Mouse (Mus musculus): ENCODE results near the gene Sorcs2. TPM values are rescaled to one million over a fixed set of nuclear protein-coding genes. Genes with fewer than 3 reads are reported as not detected.

Gene Sorcs2
- polyA plus RNA-seq, 1 experiment: 2.3 TPM

DNA sequence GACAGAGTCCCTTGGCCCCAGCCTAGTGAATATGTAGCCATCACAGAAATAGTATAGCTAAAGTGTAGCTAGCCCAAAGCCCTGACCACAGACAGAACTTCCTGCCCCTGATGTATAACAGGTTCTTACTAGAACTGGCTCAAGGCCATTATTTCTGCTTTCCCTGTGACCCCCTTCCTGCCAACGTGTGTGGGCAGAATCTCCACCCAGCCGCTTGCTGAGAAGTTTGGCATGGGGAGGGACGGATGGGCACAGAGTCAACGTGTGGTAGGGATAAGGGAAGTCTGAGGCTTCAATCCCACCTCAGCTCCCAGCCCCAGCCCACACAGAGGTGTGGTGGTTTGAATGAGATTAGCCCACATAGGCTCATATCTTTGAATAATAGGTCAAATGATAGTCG lies 26.2 kb downstream of the Sorcs2 start:
- WGBS: 32% methylated on average over 5 of the region's 5 CpGs
- Histone ChIP-seq H3K4me1 (ENCODE audit: control insufficient read depth, insufficient read depth, insufficient read length) (peaks cover 45% of the 10 kb centered on the region; the same call in 1 of the 2 replicates), H3K27ac (ENCODE audit: insufficient read depth, low read length) (no peak overlapping the region), H3K4me3 (ENCODE audit: extremely low read depth, insufficient read depth, insufficient read length) (no peak overlapping the region), H3K36me3 (ENCODE audit: control insufficient read depth, insufficient read depth, low read length) (no peaks in the 10 kb centered on the region), H3K27me3 (ENCODE audit: control insufficient read depth, insufficient read depth, low read length) (no peaks in the 10 kb centered on the region)
- TF ChIP-seq CTCF (IDR thresholded peaks at IDR 0.05; ENCODE audit: extremely low read depth, insufficient read depth, insufficient read length, insufficient replicate concordance): no peak
- no peak for TF ChIP-seq POLR2A (IDR thresholded peaks at IDR 0.05; ENCODE audit: low read depth, low read length)
- no peak for DNase-seq (ENCODE audit: low read depth in 1 of 2, low spot score in 2 of 2)

DNA sequence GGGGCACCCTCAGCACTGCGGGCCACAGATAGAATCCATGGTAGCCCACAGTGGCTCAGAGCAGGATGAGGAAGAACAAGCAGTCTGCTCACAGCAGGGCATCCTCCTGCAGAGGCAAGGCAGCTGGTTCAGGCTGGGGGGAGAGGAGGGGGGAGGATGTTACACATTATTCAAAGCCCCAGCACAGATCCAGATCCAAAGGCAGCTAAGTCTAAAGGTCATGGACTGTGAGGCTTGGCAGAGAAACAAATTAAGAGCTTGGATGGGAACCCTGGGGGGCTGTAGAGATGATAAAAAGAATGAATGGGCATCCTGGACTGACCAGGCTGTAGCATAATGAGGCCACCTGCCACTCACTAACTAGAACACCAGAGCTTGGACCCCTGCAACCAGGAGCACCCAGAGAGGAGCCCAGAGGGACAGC lies 28.7 kb downstream of the Sorcs2 start:
- Histone ChIP-seq H3K36me3 (ENCODE audit: control insufficient read depth, insufficient read depth, low read length) (no peaks in the 10 kb centered on the region), H3K27ac (ENCODE audit: insufficient read depth, low read length) (no peak overlapping the region), H3K4me3 (ENCODE audit: extremely low read depth, insufficient read depth, insufficient read length) (no peak overlapping the region), H3K4me1 (ENCODE audit: control insufficient read depth, insufficient read depth, insufficient read length) (peaks cover 24% of the 10 kb centered on the region; the same call in 1 of the 2 replicates), H3K27me3 (ENCODE audit: control insufficient read depth, insufficient read depth, low read length) (no peaks in the 10 kb centered on the region)
- 45% methylated on average over 1 of the region's 1 CpGs for WGBS
- no peak for DNase-seq (ENCODE audit: low read depth in 1 of 2, low spot score in 2 of 2)
- TF ChIP-seq CTCF (IDR thresholded peaks at IDR 0.05; ENCODE audit: extremely low read depth, insufficient read depth, insufficient read length, insufficient replicate concordance) (no peak), POLR2A (IDR thresholded peaks at IDR 0.05; ENCODE audit: low read depth, low read length) (no peak)

DNA sequence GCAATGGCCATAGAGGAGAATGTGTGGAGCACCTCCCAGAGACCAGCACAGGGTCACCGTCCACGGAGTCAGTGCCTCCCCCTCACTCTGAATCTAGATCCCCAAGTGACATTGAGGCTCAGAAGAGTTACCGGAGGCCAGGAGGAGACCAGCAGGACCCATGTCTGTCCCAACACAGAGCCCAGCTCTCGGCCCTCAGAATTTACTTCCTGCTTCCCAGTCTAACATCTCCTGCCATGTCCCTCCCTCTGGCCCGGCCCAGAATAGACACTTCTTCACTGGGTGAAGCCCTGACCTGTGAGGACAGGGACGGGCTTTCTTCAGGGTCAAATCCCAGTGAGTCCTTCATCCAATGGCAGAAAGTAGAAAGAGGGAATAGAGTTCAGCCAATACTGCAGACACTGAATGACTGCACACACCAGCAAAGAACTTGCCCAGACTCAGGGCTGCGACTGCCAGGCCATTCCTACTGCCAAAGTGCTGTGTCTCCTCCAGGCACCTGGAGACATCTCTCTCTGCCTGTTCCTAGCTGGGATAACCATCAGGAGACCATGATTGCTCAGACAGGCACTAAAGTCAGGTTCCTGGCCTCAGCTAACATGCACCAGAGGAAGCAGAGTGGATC lies 29.3 kb downstream of the Sorcs2 start:
- 84% methylated on average over 7 of the region's 7 CpGs for WGBS
- TF ChIP-seq POLR2A (IDR thresholded peaks at IDR 0.05; ENCODE audit: low read depth, low read length): no peak
- no peak for TF ChIP-seq CTCF (IDR thresholded peaks at IDR 0.05; ENCODE audit: extremely low read depth, insufficient read depth, insufficient read length, insufficient replicate concordance)
- H3K4me1 ChIP-seq (ENCODE audit: control insufficient read depth, insufficient read depth, insufficient read length): peaks cover 18% of the 10 kb centered on the region; the same call in 1 of the 2 replicates
- no peak overlapping the region for H3K4me3 ChIP-seq (ENCODE audit: extremely low read depth, insufficient read depth, insufficient read length)
- no peak for DNase-seq (ENCODE audit: low read depth in 1 of 2, low spot score in 2 of 2)
- no peaks in the 10 kb centered on the region for H3K27me3 ChIP-seq (ENCODE audit: control insufficient read depth, insufficient read depth, low read length)
- no peak overlapping the region for H3K27ac ChIP-seq (ENCODE audit: insufficient read depth, low read length)
- H3K36me3 ChIP-seq (ENCODE audit: control insufficient read depth, insufficient read depth, low read length): no peaks in the 10 kb centered on the region

DNA sequence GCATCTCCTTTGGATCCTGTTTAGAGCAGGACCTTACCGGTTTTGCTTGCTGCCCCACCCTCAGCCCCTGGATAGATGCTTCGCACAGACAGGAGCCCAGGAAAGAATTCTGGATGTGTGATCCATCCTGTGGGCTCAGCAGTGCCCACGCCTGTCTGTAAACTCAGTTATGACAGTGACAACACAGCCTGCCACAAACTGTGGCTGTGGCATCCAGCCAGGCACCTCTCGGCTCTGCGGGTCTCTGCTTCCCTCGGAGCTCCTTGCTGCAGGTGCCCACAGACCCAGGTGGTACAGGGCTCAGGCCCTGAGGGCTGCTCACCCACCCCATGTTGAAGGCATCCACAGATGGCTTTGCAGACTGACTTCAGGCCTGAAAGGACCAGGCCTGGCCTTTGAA lies 30.0 kb downstream of the Sorcs2 start:
- H3K27me3 ChIP-seq (ENCODE audit: control insufficient read depth, insufficient read depth, low read length): no peaks in the 10 kb centered on the region
- 55% methylated on average over 6 of the region's 6 CpGs for WGBS

DNA sequence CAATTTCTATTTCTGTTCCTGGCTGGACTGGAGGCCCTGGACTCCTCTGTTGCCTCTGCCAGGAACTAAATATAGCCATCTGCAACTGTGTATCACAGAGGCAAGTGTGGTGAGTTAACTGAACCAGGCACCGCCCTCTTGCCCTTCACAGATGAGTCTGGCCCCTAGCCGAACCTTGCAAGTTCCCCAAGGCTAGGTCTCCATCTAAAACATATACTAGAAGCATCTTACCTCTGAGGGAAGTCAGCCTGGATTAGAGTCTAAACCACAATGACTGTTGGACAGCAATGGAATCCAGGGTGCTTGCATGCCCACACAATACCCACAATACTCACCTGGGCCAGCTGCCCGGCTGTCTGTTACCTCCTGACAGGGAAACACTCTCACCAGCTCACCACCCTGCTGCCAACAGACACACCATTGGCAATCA lies 30.7 kb downstream of the Sorcs2 start:
- 31% methylated on average over 3 of the region's 3 CpGs for WGBS

More for the DNA sequence above, 30.0 kb downstream of the Sorcs2 start:
- no peak overlapping the region for H3K27ac ChIP-seq (ENCODE audit: insufficient read depth, low read length)
- TF ChIP-seq CTCF (IDR thresholded peaks at IDR 0.05; ENCODE audit: extremely low read depth, insufficient read depth, insufficient read length, insufficient replicate concordance): no peak
- TF ChIP-seq POLR2A (IDR thresholded peaks at IDR 0.05; ENCODE audit: low read depth, low read length): no peak
- H3K36me3 ChIP-seq (ENCODE audit: control insufficient read depth, insufficient read depth, low read length): no peaks in the 10 kb centered on the region
- peaks cover 11% of the 10 kb centered on the region; the same call in 1 of the 2 replicates for H3K4me1 ChIP-seq (ENCODE audit: control insufficient read depth, insufficient read depth, insufficient read length)
- no peak for DNase-seq (ENCODE audit: low read depth in 1 of 2, low spot score in 2 of 2)
- H3K4me3 ChIP-seq (ENCODE audit: extremely low read depth, insufficient read depth, insufficient read length): no peak overlapping the region

DNA sequence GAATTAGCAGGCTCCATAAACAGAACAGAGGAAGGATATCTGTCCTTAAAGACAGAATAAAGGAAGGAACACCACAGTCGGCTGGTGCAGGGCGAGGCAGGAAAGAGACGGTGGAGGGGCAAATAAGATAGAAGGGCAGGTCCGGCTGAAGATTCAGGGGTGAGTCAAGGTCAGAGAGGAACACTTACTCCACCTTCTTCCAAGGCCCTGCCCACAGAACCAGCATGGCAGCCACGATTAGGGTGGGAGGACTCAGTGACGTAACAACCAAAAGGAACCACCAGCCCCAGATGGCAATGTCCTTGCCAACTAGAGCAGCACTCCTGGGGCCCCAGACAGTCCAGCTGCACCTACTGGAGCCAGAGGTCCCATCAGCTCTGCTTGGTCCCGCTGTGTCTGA lies 36.2 kb downstream of the Sorcs2 start:
- no peak overlapping the region for H3K4me3 ChIP-seq (ENCODE audit: extremely low read depth, insufficient read depth, insufficient read length)
- peaks cover 34% of the 10 kb centered on the region; the same call in 1 of the 2 replicates for H3K4me1 ChIP-seq (ENCODE audit: control insufficient read depth, insufficient read depth, insufficient read length)
- DNase-seq (ENCODE audit: low read depth in 1 of 2, low spot score in 2 of 2): no peak
- TF ChIP-seq CTCF (IDR thresholded peaks at IDR 0.05; ENCODE audit: extremely low read depth, insufficient read depth, insufficient read length, insufficient replicate concordance) (no peak), POLR2A (IDR thresholded peaks at IDR 0.05; ENCODE audit: low read depth, low read length) (no peak)
- no peak overlapping the region for H3K27ac ChIP-seq (ENCODE audit: insufficient read depth, low read length)
- H3K27me3 ChIP-seq (ENCODE audit: control insufficient read depth, insufficient read depth, low read length): no peaks in the 10 kb centered on the region
- WGBS: 51% methylated on average over 7 of the region's 7 CpGs
- no peaks in the 10 kb centered on the region for H3K36me3 ChIP-seq (ENCODE audit: control insufficient read depth, insufficient read depth, low read length)

More for the DNA sequence above, 30.7 kb downstream of the Sorcs2 start:
- Histone ChIP-seq H3K4me3 (ENCODE audit: extremely low read depth, insufficient read depth, insufficient read length) (no peak overlapping the region), H3K36me3 (ENCODE audit: control insufficient read depth, insufficient read depth, low read length) (no peaks in the 10 kb centered on the region), H3K27me3 (ENCODE audit: control insufficient read depth, insufficient read depth, low read length) (no peaks in the 10 kb centered on the region), H3K27ac (ENCODE audit: insufficient read depth, low read length) (no peak overlapping the region), H3K4me1 (ENCODE audit: control insufficient read depth, insufficient read depth, insufficient read length) (peaks cover 9% of the 10 kb centered on the region; the same call in 1 of the 2 replicates)
- no peak for DNase-seq (ENCODE audit: low read depth in 1 of 2, low spot score in 2 of 2)
- TF ChIP-seq CTCF (IDR thresholded peaks at IDR 0.05; ENCODE audit: extremely low read depth, insufficient read depth, insufficient read length, insufficient replicate concordance) (no peak), POLR2A (IDR thresholded peaks at IDR 0.05; ENCODE audit: low read depth, low read length) (no peak)

DNA sequence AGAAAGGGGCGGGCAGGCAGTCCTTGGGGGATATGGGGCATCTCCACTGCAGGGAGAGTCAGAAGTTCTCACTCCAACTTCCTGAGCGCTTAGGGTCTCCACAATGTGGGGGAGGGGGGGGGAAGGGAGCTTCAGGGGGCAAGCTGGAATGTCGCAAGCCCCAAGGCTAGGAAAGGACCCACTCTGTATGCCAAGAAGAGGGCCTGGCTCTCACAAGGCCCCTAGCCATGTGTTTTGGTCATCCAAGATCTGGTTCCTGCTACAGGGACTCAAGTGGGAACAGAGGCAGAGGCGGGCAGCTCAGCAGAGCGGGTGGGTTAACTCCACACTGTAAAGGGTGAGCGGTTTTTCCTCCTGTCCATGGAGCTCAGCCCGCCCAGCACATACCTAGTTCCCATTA lies 37.6 kb downstream of the Sorcs2 start:
- Histone ChIP-seq H3K27me3 (ENCODE audit: control insufficient read depth, insufficient read depth, low read length) (no peaks in the 10 kb centered on the region), H3K27ac (ENCODE audit: insufficient read depth, low read length) (no peak overlapping the region), H3K4me3 (ENCODE audit: extremely low read depth, insufficient read depth, insufficient read length) (no peak overlapping the region), H3K36me3 (ENCODE audit: control insufficient read depth, insufficient read depth, low read length) (no peaks in the 10 kb centered on the region), H3K4me1 (ENCODE audit: control insufficient read depth, insufficient read depth, insufficient read length) (peaks cover 35% of the 10 kb centered on the region; the same call in 1 of the 2 replicates)
- whole genome bisulfite sequencing: 86% methylated on average over 7 of the region's 7 CpGs
- no peak for DNase-seq (ENCODE audit: low read depth in 1 of 2, low spot score in 2 of 2)
- no peak for TF ChIP-seq CTCF (IDR thresholded peaks at IDR 0.05; ENCODE audit: extremely low read depth, insufficient read depth, insufficient read length, insufficient replicate concordance)
- no peak for TF ChIP-seq POLR2A (IDR thresholded peaks at IDR 0.05; ENCODE audit: low read depth, low read length)

Data from spleen, adult 2 months (tissue).